Comparison of ENCODE assay signal across 19 mouse cellular contexts in the genomic region with DNA sequence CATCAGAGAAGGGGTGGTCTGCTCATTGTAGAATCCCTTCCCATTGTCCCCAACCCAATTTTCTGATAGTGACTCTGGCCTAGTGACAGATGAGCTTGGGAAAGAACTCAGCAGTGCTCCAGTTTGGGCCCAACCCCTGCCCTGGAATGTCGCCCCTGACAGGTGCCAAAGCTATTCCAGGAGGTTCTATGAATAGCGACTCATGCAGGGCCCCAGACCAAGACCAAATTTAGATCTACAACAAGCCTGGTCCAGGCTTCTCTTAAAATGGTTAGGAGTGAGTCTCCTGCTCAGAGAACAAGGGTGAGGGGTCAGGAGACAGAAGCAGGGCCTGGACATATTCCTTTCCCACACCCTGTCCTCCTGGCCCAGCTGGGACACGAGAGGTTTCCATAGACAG. TPM values are rescaled to one million over a fixed set of nuclear protein-coding genes. Genes with fewer than 3 reads are reported as not detected.
A peak's percentile ranks its signal among the peaks of the same experiment; 100 is the strongest.
DNase-seq lines count a peak whose midpoint lies in the region; ATAC-seq and TF ChIP-seq lines count a peak whose summit lies in the region.
"Had no signal": no experiment of that assay in that cellular context is flagged by ENCODE, and none has a peak within 500 bp of the region (broad histone marks: within the 10 kb centered on the region; RNA-seq: fewer than 3 reads in every experiment).

No protein-coding gene starts in this region.

- no peak overlapping the region for H3K4me2 ChIP-seq in limb, embryonic 12.5 days
- H3K4me2 ChIP-seq in heart, embryonic 11.5 days, result no peak overlapping the region
- no peak overlapping the region for H3K4me2 ChIP-seq in forebrain, embryonic 13.5 days
- no peak overlapping the region for H3K4me2 ChIP-seq in intestine, postnatal 0 days (replicated peaks; ENCODE audit: low read depth)
- H3K4me2 ChIP-seq: embryonic facial prominence, embryonic 13.5 days; forebrain, embryonic 12.5 days; lung, embryonic 14.5 days had no signal

- DNase-seq in limb, embryonic 10.5 days (ENCODE audit: low spot score), result no peak
- peak; percentile 36 for DNase-seq in heart, postnatal 25 days (ENCODE audit: low spot score)
- DNase-seq in ovary, adult 18-20 months (ENCODE audit: low spot score), result no peak
- DNase-seq in cerebellum, adult 9-11 months, result no peak
- DNase-seq: cerebellum, postnatal 36 days; lung, embryonic 14.5 days; midbrain, embryonic 14.5 days; right cerebral cortex, postnatal 25 days had no signal

- H3K36me3 ChIP-seq in limb, embryonic 12.5 days, result no peaks in the 10 kb centered on the region
- H3K36me3 ChIP-seq in limb, embryonic 10.5 days, result no peaks in the 10 kb centered on the region
- H3K36me3 ChIP-seq in heart, embryonic 11.5 days (ENCODE audit: control insufficient read depth, insufficient read depth, low read length), result no peaks in the 10 kb centered on the region
- no peaks in the 10 kb centered on the region for H3K36me3 ChIP-seq in forebrain, embryonic 13.5 days (ENCODE audit: poor library complexity, severe bottlenecking)
- H3K36me3 ChIP-seq in intestine, postnatal 0 days (ENCODE audit: control insufficient read depth, insufficient read depth), result no peaks in the 10 kb centered on the region
- H3K36me3 ChIP-seq: embryonic facial prominence, embryonic 13.5 days; forebrain, embryonic 12.5 days had no signal

- no peak for TF ChIP-seq CTCF in intestine, postnatal 0 days (IDR thresholded peaks at IDR 0.05; ENCODE audit: low read depth)

- no peaks in the 10 kb centered on the region for H3K27me3 ChIP-seq in limb, embryonic 12.5 days
- no peaks in the 10 kb centered on the region; the same call in 1 of the 2 replicates for H3K27me3 ChIP-seq in limb, embryonic 10.5 days (ENCODE audit: low read depth, poor library complexity, severe bottlenecking)
- H3K27me3 ChIP-seq in heart, embryonic 11.5 days (ENCODE audit: control insufficient read depth, insufficient read depth, low read length), result no peaks in the 10 kb centered on the region
- H3K27me3 ChIP-seq in forebrain, embryonic 13.5 days, result no peaks in the 10 kb centered on the region
- no peaks in the 10 kb centered on the region for H3K27me3 ChIP-seq in intestine, postnatal 0 days (replicated peaks; ENCODE audit: control insufficient read depth, insufficient read depth, low read length)
- H3K27me3 ChIP-seq: embryonic facial prominence, embryonic 13.5 days; forebrain, embryonic 12.5 days had no signal

- H3K9me3 ChIP-seq in limb, embryonic 12.5 days, result no peaks in the 10 kb centered on the region
- H3K9me3 ChIP-seq in limb, embryonic 10.5 days (replicated peaks), result no peaks in the 10 kb centered on the region; the same call in 1 of the 2 replicates
- H3K9me3 ChIP-seq in heart, embryonic 11.5 days (replicated peaks; ENCODE audit: control insufficient read depth, low read length), result no peaks in the 10 kb centered on the region
- no peaks in the 10 kb centered on the region for H3K9me3 ChIP-seq in forebrain, embryonic 13.5 days (replicated peaks)
- no peaks in the 10 kb centered on the region for H3K9me3 ChIP-seq in intestine, postnatal 0 days (ENCODE audit: control insufficient read depth)
- H3K9me3 ChIP-seq: embryonic facial prominence, embryonic 13.5 days; forebrain, embryonic 12.5 days had no signal

- no peak overlapping the region for H3K4me3 ChIP-seq in limb, embryonic 12.5 days (replicated peaks)
- H3K4me3 ChIP-seq in limb, embryonic 10.5 days, result no peak overlapping the region
- H3K4me3 ChIP-seq in heart, embryonic 11.5 days (ENCODE audit: low read depth, low read length), result no peak overlapping the region
- no peak overlapping the region for H3K4me3 ChIP-seq in forebrain, embryonic 13.5 days
- no peak overlapping the region for H3K4me3 ChIP-seq in intestine, postnatal 0 days (ENCODE audit: low read depth, low read length)
- H3K4me3 ChIP-seq: embryonic facial prominence, embryonic 13.5 days; forebrain, embryonic 12.5 days; left cerebral cortex, adult 2 months had no signal

- intact Hi-C loops in heart, postnatal 25 days (cut with DNase I), result no loop called here

- no peak overlapping the region for H3K27ac ChIP-seq in limb, embryonic 12.5 days
- H3K27ac ChIP-seq in limb, embryonic 10.5 days, result no peak overlapping the region
- peak overlapping the region; percentile 95 for H3K27ac ChIP-seq in heart, embryonic 11.5 days (ENCODE audit: low read depth, low read length)
- H3K27ac ChIP-seq in forebrain, embryonic 13.5 days, result no peak overlapping the region
- H3K27ac ChIP-seq in intestine, postnatal 0 days (ENCODE audit: low read depth, low read length), result no peak overlapping the region
- H3K27ac ChIP-seq: embryonic facial prominence, embryonic 13.5 days; forebrain, embryonic 12.5 days; left cerebral cortex, adult 2 months had no signal

- WGBS in limb, embryonic 12.5 days, result 79% methylated on average over 3 of the region's 3 CpGs
- 82% methylated on average over 3 of the region's 3 CpGs for WGBS in limb, embryonic 10.5 days
- WGBS in heart, embryonic 11.5 days (ENCODE audit: insufficient replicate concordance), result 41% methylated on average over 3 of the region's 3 CpGs
- 82% methylated on average over 3 of the region's 3 CpGs for WGBS in forebrain, embryonic 13.5 days
- 79% methylated on average over 3 of the region's 3 CpGs for WGBS in intestine, postnatal 0 days

- no peak overlapping the region for H3K9ac ChIP-seq in limb, embryonic 12.5 days (replicated peaks)
- H3K9ac ChIP-seq in heart, embryonic 11.5 days (ENCODE audit: low read depth, low read length), result no peak overlapping the region
- no peak overlapping the region for H3K9ac ChIP-seq in forebrain, embryonic 13.5 days
- H3K9ac ChIP-seq in intestine, postnatal 0 days (ENCODE audit: low read depth, low read length), result no peak overlapping the region
- H3K9ac ChIP-seq: embryonic facial prominence, embryonic 13.5 days; forebrain, embryonic 12.5 days; lung, embryonic 14.5 days had no signal

- no peaks in the 10 kb centered on the region for H3K4me1 ChIP-seq in limb, embryonic 12.5 days (replicated peaks)
- no peaks in the 10 kb centered on the region for H3K4me1 ChIP-seq in limb, embryonic 10.5 days
- peaks cover 11% of the 10 kb centered on the region for H3K4me1 ChIP-seq in heart, embryonic 11.5 days (ENCODE audit: control insufficient read depth, insufficient read depth, low read length)
- no peaks in the 10 kb centered on the region for H3K4me1 ChIP-seq in forebrain, embryonic 13.5 days
- H3K4me1 ChIP-seq in intestine, postnatal 0 days (replicated peaks; ENCODE audit: control insufficient read depth, insufficient read depth, low read length), result no peaks in the 10 kb centered on the region
- H3K4me1 ChIP-seq: embryonic facial prominence, embryonic 13.5 days; forebrain, embryonic 12.5 days had no signal

- peak; percentile 26; the same call in 1 of the 2 replicates for ATAC-seq in limb, embryonic 12.5 days (ENCODE audit: insufficient number of reproducible peaks, insufficient read depth, low FRiP score, low TSS enrichment, low read depth)
- ATAC-seq in heart, embryonic 11.5 days (replicated peaks; ENCODE audit: insufficient number of reproducible peaks, low FRiP score, low TSS enrichment), result peak; percentile 58
- ATAC-seq in forebrain, embryonic 13.5 days, result no peak
- ATAC-seq in intestine, postnatal 0 days, result no peak
- ATAC-seq: Patski had no signal

RNA-seq across cellular contexts. Expression of a gene that starts 42.0 kb away (rescaled TPM):
- 0.74 and 1.2 TPM in 2 replicates for polyA plus RNA-seq in limb, embryonic 12.5 days (2016; fragmentation: Nextera tagmentation; extraction: Ambion mirVana)
- polyA plus RNA-seq in limb, embryonic 10.5 days (2016; fragmentation: Nextera tagmentation; extraction: Ambion mirVana), result 0.06 and 0.28 TPM in 2 replicates
- polyA plus RNA-seq in heart, embryonic 11.5 days (2014; fragmentation: Nextera tagmentation; extraction: Ambion mirVana), result 4.5 and 6.2 TPM in 2 replicates
- 10 to 100 TPM; 12.3 to 17.4 TPM for total RNA-seq in heart, postnatal 25 days (2021)
- 2.2 and 3.1 TPM in 2 replicates for polyA plus RNA-seq in forebrain, embryonic 13.5 days (2015; fragmentation: Nextera tagmentation; extraction: Ambion mirVana)
- 0.22 and 0.27 TPM in 2 replicates for polyA plus RNA-seq in intestine, postnatal 0 days (2015; fragmentation: Nextera tagmentation; extraction: Ambion mirVana)
- total RNA-seq: hematopoietic stem cell, adult 5-6 weeks; liver, adult 2 months; megakaryocyte progenitor cell, adult 5-6 weeks had no signal

Comparison
In these comparisons a context has a peak if more than half of its experiments do, and no peak if none do; other contexts are left out.
1. ATAC-seq: peak in limb, embryonic 12.5 days (single experiment) and heart, embryonic 11.5 days (single experiment); none in forebrain, embryonic 13.5 days (single experiment) and intestine, postnatal 0 days (single experiment).